Mouse (Mus musculus): ENCODE measurements around the gene Cadps. TPM values are rescaled to one million over a fixed set of nuclear protein-coding genes. Genes with fewer than 3 reads are reported as not detected.

The Cadps gene
- polyA plus RNA-seq, 1 experiment: not detected

DNA sequence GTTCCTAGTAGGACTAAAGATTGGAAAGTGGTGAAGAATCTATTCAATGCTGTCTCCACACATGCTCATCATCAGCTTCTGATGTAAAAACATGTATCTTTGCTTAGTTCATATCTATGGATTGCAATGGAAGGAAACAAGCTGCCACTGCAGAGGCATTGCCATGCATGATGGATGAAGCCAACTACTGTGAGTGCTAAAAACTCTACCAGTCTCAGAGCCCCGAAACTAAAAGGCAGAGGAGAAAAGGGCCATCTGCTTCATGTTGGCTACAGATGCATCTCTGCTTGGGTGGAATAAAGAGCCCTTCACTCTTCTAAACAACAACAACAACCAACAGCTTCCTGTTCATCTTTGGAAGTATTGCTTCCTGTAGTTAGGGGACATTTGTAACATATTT lies 38.6 kb downstream of the Cadps start:
- TF ChIP-seq GATA1 (IDR thresholded peaks at IDR 0.05; ENCODE audit: low read length): no peak

DNA sequence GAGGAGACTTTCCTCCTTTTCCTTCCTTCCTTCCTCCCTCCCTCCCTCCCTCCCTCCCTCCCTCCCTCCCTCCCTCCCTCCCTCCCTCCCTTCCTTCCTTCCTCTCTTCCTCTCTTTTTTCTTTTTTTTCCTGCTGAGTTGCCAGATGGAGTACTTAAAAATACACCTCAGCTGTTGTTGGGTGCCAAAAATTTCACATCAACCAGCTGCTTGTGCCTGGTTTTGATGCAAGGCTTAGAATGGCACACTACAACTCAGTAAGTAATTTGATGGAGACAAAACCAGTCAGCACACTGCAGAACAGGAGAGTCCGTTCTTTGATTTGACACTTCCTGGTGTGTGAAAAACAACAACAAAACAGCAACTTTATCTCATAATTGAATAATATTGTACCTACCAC lies 42.9 kb downstream of the Cadps start:
- TF ChIP-seq GATA1 (IDR thresholded peaks at IDR 0.05; ENCODE audit: low read length): no peak

DNA sequence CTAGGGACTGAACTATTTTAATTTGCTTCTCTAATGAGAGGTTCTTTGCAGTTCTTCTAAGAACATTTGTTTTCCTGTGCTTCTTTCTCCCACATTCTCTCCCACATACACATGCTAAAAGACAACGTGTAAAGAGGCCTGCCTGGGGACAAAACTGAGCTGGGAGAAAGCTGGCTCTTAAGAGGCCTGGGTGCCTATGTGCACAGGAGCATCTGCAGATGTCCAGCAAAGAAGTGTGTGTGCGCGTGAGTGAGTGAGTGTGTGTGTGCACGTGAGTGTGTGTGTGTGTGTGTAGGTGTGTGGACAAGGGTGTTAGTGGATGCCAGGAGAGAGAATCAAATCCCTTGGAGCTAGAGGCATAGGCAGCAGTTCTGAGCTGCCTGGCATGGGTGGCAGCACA lies 44.9 kb downstream of the Cadps start:
- no peak for TF ChIP-seq GATA1 (IDR thresholded peaks at IDR 0.05; ENCODE audit: low read length)

DNA sequence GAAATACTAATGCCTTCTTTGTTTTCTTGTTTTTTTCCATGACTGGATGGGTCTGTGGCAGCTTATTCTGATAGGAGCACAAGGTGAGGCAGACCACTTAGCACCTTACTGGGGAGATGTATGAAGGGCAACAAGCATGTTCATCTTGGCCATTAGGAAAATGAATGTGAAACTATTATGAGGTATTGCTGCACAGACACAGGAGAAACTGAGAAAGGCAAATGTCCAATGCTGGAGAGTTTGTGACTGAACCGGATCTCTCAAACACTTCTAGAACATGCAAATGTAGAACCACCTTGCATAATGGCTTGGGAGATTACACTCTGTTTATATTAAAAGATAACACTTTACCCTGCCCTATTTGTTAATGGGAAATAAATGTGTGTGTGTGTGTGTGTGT lies 54.0 kb downstream of the Cadps start:
- no peak for TF ChIP-seq GATA1 (IDR thresholded peaks at IDR 0.05; ENCODE audit: low read length)

DNA sequence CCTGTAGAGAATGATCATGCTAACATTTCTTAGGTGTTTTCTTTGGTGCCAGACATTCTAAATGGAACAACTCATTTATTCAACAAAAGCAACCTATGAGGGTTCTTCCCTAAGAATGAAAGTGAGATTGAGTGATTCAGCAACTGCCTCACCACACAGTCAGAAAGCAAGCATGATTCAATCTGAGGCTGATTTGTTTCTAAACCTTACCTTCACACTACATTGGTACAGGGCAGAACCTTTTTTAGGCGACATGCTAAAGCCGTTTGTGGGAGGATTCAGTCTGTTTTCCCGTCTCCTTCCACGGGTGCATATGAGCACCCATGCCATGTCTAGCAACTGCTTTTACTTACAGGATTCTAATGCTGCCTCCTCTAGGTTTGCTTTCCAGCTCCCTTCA lies 69.6 kb downstream of the Cadps start:
- TF ChIP-seq GATA1 (IDR thresholded peaks at IDR 0.05; ENCODE audit: low read length): no peak

DNA sequence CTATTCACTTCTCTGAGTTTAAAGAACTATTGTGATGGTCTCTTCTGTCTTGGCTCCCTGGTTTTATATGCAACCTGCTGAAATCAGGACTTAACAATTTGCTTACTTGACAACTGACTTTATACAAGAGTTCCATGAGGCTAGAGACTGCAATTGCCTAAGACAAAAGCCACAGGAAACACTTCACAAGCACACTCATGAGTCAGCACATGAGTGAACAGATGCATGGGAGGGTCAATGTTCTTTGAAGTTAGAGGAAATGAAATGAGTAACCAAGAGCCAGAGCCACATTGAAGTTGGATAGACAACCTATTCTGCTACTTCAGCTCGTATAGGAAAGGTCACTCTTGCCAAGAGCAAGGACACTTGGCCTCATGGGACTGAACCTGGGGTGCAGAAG lies 71.1 kb downstream of the Cadps start:
- TF ChIP-seq GATA1 (IDR thresholded peaks at IDR 0.05; ENCODE audit: low read length): no peak

DNA sequence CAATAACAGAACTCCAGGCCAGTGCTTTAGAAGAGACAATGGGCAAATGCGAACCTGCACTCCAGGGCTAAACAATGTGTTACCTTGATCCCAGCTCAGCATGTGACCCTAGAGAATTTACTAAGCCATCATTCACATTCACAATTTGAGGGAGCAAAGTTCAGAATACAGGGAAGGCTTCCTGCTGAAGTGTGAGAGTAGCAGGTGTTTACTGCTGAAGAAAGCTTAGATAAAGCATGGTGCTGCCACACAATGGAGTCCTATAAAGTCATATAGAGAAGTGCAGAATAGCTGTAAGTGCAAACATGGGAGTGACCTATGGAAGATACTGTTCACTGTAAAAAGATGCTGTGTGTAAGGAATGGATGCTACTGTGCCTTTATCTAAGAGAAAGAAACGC lies 91.9 kb downstream of the Cadps start:
- TF ChIP-seq GATA1 (IDR thresholded peaks at IDR 0.05; ENCODE audit: low read length): no peak

DNA sequence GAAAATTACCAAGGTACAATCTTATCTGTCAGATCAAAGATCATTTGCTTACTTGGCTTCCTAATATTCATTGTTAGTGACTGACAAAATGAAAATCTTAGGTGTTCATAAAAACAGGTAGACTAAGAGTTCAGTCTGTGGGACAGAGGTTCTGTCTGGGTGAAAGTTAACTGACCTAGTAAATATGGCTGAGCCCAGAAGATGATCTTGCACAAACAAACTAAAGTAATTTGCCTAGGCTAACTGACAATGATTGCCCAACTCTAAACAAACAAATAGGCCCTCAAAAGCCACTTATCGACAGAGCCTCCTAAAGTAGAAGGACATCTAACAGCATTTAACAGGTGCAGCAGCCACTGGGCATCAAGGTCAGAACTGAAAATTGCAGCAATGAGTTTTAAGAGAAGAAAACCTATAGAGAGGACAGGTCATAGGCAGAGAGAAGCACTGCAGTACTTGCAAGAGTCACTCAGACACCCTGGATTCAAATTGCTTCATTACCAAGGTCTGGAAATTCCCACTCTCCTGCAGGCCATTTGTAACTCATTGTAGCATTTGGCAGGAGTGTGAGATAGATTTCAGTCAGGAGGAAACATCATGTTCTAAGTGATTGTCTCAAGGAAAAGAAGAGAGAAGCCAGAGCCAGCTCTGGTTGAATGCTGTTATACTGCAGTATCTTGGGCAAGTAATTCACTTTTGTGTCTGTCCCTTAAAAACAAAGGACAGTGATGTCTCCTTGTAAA lies 100.3 kb downstream of the Cadps start:
- TF ChIP-seq GATA1 (IDR thresholded peaks at IDR 0.05; ENCODE audit: low read length): no peak

DNA sequence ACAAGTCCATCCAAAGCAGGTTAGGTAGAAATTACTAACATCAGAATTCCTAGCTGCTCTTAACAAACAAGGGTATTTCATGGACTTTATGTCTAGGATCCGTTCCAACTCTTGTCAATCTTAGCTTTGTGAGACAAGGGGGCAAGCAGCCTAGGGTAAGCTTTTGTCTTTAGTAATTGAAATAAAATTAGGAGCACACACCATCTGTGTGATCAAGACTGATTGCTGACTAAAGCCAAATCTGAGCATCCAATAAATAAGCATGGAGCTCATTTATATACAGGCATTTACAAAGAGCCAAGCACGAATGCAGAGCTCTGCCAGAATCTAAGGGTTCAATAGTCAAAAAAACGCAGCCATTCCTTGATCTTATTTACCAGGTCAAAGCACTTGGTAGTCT lies 104.1 kb downstream of the Cadps start:
- no peak for TF ChIP-seq GATA1 (IDR thresholded peaks at IDR 0.05; ENCODE audit: low read length)

DNA sequence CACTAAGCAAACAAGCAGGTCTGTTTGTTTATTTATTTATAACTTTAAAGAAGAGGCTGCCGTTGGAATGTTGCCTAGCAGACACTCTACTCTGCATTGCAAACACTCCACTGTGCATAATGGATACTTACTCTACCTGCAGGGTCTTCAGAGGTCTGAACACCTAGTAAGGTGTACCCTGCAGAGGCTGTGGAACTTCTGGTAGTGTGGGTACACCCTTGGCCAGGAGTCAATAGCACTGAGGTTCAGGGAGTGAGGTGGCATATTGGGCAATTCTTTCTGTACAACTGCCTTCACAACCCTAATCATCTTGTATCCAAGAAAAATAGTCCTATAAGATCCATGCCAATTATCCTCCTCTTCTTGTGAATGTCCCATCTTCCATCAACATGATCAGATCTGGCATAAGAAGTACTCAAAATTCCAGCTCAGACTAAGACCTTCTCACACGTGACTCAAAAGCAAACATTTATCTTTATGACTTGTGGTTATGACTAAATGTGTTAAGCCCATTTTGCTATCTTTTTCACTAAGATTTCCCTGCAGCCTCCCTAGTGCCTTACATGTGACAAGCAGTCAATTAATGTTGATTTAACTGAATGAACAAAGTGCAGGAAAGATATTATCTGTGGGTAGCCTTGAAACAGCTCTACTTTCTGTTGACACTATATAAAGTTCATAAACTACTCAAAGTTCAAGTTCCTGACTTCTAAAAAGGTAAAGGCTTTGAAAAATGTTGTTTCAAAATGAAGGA lies 106.8 kb downstream of the Cadps start:
- no peak for TF ChIP-seq GATA1 (IDR thresholded peaks at IDR 0.05; ENCODE audit: low read length)

DNA sequence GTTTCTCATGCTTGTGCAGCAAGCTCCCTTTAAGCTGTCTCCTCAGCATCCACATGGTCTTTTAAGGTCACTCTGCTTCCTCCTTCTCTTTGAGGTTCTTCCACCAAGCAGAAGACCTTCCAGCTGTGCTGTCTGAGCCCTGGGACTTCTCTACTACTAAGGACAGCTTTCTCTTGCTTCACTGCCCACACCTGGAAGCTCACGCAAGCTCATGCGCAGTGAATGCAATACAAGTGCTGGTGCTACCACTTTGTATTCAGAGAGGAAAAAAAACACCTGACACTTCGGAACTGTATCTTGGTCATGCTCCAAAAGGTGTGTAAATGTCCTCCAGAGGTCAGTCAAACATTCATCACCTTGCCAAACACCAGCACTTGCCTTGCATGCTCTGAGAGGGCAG lies 115.5 kb downstream of the Cadps start:
- no peak for TF ChIP-seq GATA1 (IDR thresholded peaks at IDR 0.05; ENCODE audit: low read length)

DNA sequence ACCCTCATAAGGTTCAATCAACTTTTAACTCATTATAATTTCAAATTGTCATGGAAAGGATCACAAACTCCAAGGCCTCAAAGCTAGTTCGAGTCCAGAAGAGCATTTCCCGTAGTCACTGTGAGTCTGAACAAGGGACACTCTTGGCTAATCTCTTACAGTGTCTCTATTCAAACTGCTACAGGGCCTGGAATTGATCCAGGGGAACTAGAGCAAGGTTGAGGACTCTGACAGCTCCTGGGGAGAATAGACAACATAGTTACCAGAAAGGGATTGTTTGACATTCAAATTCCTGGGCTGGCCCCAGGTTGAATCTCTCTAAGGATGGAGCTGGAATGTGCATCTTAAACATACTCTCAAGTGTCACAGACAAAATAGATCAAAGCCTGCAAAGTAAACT lies 118.4 kb downstream of the Cadps start:
- no peak for TF ChIP-seq GATA1 (IDR thresholded peaks at IDR 0.05; ENCODE audit: low read length)

DNA sequence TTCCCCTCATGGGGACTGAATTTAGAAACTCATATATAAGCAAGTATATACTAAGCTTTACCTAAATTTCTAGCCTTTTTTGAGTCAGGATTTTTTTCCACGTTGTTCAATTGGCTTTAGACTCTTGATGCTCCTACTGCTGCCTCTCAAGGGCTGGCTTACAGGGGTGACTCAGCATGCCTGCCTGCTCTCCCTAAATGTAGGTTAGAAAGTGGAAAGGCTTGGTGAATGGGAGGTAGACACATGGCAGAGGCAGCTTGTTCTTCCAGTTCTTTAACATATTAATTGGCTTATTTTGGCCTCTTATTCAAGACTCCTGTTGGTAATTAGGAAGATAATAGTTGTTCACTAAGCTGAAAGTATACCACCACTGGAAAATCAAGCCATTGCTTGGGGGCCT lies 132.7 kb downstream of the Cadps start:
- TF ChIP-seq GATA1 (IDR thresholded peaks at IDR 0.05; ENCODE audit: low read length): no peak

DNA sequence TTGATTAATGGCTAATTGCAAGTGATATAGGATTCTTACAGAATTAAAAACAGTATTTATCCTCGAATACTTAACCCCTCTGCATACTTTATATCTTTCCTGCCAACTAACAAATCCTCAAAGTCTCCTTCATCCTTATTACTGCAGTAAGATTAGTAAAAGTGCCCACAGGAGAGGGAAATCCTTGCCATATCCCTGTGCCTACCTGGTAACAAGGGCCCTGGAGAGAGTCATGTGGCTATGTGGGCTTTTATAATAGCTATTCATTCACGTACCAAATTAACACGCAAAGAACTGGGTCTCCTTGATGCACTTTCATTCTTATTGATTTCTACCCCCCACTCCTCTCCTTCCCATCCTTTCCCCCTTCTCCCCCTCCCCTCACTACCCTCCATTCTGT lies 137.9 kb downstream of the Cadps start:
- no peak for TF ChIP-seq GATA1 (IDR thresholded peaks at IDR 0.05; ENCODE audit: low read length)

DNA sequence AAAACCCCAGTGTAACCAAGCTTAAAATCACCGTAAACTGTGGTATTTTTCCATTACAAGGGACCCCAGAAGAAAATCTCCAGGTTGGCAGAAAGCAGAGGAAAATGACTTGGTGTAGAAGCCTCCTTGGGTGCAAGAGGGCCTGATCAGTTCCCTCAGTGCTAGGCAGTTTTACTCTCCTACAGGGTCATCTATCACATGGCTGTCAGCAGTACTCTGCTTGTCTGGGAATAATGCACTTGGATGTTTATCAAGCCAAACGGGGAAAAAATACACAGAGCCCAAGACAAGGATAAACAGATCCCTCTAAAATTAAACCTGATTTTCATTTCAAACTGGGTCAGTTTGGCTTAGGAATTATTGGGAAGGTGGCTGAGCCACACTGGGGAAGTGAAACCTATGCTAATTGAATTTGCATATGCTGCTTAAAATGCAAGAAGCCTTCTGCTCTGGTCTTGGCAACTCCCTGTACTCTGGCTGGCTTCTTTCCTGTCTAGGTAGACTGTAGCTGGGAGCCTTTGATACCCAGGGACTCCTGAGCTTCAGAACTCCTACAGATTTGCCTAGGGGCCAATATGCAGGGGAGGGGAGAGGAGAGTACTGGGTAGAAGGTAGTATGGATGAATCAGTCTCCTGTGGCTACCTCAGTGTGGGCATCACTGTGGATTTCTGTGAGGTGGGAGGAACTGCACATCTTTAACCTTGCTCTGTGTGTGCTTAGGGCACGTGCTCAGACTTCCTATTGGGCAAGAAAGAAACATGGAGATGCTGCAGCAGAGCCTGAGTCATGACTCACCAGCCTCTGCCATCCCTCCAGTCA lies 141.8 kb downstream of the Cadps start:
- no peak for TF ChIP-seq GATA1 (IDR thresholded peaks at IDR 0.05; ENCODE audit: low read length)

DNA sequence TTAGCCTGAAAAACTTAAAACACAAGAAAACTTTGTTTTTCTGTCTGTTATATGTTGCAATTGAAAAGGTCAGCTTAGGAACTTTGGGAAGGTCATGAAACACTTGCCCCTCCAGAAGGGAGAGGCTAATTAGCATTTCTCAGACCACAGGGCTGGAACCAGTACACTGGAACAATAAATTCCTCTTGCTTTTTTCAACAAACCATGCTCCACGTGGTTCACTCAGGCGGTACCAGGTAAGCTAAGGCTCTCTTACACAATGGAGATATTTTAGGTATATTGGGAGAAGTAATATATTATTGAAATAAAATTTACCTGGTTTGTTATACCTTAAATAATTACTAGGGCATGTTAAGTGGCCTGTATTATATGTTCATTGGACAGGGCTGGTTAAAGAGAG lies 161.4 kb downstream of the Cadps start:
- TF ChIP-seq GATA1 (IDR thresholded peaks at IDR 0.05; ENCODE audit: low read length): no peak
